Mouse (Mus musculus): ENCODE data around the gene Rhobtb3.

DNA sequence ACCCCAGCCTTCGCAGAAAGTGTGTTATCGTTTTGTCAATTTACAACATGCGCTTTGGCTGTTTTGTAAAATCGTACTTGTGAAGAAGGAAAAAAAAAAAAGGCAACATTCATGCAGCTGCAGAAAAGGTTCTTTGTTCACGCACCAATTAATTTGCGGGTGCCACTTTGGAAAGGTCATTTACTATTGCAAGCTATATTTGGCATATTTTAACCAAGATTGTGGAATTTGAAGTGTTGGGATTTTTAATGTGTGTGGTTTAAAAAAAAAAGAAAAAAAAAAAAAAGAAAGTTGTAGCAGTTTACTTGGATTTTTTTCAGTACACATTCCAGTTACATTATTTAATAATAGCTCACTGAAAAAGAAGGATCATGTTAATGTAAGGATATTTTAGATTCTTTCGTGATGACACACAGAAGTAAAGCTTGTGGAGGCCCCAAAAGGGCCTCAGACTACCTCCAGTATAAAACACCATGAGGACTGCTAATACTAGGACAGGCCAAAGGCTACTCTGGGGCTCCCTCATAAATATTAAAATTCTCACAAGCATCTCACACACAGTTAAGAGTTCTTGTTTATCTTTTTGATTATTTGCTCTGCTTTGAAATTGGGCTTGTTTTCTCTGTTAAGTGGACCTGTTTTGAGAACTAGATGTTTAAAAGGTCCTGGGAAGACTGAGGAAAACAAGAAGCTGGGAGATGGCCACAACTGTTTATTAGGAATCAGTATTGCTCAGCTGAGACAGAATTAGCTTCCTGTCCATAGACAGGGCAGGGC lies 507 bp upstream of the Rhobtb3 start:
- no peak for TF ChIP-seq CTCF (IDR thresholded peaks at IDR 0.05; ENCODE audit: low read depth)
- TF ChIP-seq EP300 (IDR thresholded peaks at IDR 0.05; ENCODE audit: low read depth) = no peak

Data from liver, embryonic 14.5 days (tissue).